Mouse (Mus musculus) neural tube, embryonic 12.5 days (tissue): ENCODE data around the gene Znrf4. TPM values are rescaled to one million over a fixed set of nuclear protein-coding genes. Genes with fewer than 3 reads are reported as not detected.

Experiments
- ATAC-seq: fragments of 200-750 bp; cut with Nextera tagmentation; 2 replicates; pipeline ENCODE4 v1.8.0; 2017; ENCODE audit warnings: low read depth, mild to moderate bottlenecking, moderate TSS enrichment, moderate library complexity; ENCODE audit not compliant: low FRiP score
- H3K27ac ChIP-seq: fragments of 300-500 bp; sonication (generic); 2 replicates; pipeline ENCODE4 v1.5.1; 2016
- H3K27me3 ChIP-seq: fragments of 300-500 bp; sonication (generic); replicated peaks from 2 replicates; pipeline ENCODE4 v1.6.1; 2016; ENCODE audit warnings: mild to moderate bottlenecking
- H3K36me3 ChIP-seq: fragments of 300-500 bp; sonication (generic); 2 replicates; pipeline ENCODE4 v1.6.1; 2016; ENCODE audit warnings: mild to moderate bottlenecking
- H3K4me1 ChIP-seq: fragments of 300-500 bp; sonication (generic); 2 replicates; pipeline ENCODE4 v1.6.1; 2016
- H3K4me2 ChIP-seq: fragments of 300-500 bp; sonication (generic); replicated peaks from 2 replicates; pipeline ENCODE4 v1.6.1; 2016; ENCODE audit warnings: mild to moderate bottlenecking
- H3K4me3 ChIP-seq: fragments of 300-500 bp; sonication (generic); 2 replicates; pipeline ENCODE4 v1.5.1; 2016
- H3K9ac ChIP-seq: fragments of 300-500 bp; sonication (generic); 2 replicates; pipeline ENCODE4 v1.6.1; 2016; ENCODE audit warnings: mild to moderate bottlenecking
- H3K9me3 ChIP-seq: fragments of 300-500 bp; sonication (generic); 2 replicates; pipeline ENCODE4 v1.6.1; 2016; ENCODE audit warnings: mild to moderate bottlenecking
- WGBS: fragments of 180-500 bp; shearing (Covaris S2); methylation state at CpG from one replicate; pipeline ENCODE4 v1.1.7; 2016; 5-methylcytosine and 5-hydroxymethylcytosine counted together
- polyA plus RNA-seq: library from polyadenylated mRNA; unstranded; fragments of >200 nt; fragmentation: Nextera tagmentation; extraction: Ambion mirVana; gene quantifications from 2 replicates; pipeline ENCODE4 v1.2.1, GENCODE M21; 2016

The Znrf4 gene
- polyA plus RNA-seq, 1 experiment from 2014 or later: not detected

DNA sequence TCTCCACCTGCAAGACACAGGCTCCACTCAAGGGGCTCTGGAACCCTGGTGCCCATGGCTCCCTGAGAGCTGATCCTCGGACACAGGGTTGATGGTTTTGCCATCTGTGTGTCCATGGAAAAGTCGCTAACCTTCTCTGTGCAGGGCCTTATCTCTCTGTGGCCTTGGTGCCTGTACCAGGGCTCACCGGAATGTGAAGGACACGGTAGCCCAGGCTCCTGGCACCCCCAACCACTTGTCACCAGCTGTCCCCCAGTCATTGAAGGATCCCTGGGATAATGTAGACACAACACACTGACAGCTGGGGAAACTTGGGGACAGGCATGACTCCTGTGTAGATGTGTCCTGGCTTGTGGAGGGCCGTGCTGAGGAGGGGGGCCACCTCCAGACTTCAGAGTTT lies 41.1 kb downstream of the Znrf4 start:
- Histone ChIP-seq H3K9me3 (no peaks in the 10 kb centered on the region), H3K4me2 (peak overlapping the region; percentile 97), H3K4me1 (peaks cover 87% of the 10 kb centered on the region), H3K36me3 (peaks cover 12% of the 10 kb centered on the region; the same call in 1 of the 2 replicates), H3K27me3 (0 out of 2 replicates have a peak, but pooled peaks cover 3% of the 10 kb centered on the region), H3K9ac (no peak overlapping the region), H3K27ac (no peak overlapping the region), H3K4me3 (no peak overlapping the region; the same call in 1 of the 2 replicates)
- WGBS: 80% methylated on average over 5 of the region's 5 CpGs
- ATAC-seq: no peak

DNA sequence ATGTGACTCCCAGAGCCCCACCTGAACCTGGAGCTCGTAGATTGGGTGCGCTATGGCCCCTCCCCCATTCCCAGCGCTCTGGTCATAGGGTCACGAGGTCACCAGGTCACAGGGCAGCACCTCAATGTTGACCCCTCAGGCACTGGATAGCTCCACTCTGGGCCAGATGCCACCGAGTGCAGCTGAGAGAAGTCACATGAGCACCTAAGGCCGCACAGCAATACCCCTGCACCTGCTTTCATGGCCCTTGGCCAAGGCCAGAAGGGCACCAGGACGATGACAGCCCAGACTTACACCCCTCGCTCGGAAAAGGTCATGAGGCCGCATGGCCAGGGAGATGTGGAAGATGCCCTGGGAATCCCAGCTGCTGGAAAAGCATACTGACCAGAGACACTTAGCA lies 41.7 kb downstream of the Znrf4 start:
- Histone ChIP-seq H3K27ac (no peak overlapping the region), H3K9me3 (no peaks in the 10 kb centered on the region), H3K36me3 (peaks cover 12% of the 10 kb centered on the region; the same call in 1 of the 2 replicates), H3K4me1 (peaks cover 92% of the 10 kb centered on the region), H3K4me2 (peak overlapping the region; percentile 97), H3K4me3 (peak overlapping the region; percentile 28), H3K27me3 (0 out of 2 replicates have a peak, but pooled peaks cover 3% of the 10 kb centered on the region), H3K9ac (peak overlapping the region; percentile 51; the same call in 1 of the 2 replicates)
- no peak for ATAC-seq
- 16% methylated on average over 10 of the region's 10 CpGs for WGBS

DNA sequence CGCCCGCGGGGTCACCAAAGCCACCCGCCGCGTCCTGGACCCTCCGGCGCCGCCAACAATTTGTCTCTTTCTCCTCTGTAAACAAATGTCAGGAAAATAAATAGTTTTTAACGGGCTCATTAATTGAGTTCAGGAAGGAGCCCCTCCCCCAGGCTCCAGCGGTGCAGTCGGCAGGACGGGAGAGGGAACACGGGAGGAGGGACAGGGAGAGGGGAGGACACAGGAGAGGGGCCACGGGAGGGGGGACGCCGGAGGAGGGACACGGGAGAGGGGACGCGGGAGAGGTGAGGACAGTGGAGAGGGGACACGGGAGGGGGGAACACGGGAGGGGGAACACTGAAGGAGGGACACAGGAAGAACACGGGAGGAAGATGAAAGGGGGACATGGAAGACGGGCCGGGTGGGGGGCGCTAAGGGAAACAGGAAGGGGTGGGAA lies 42.2 kb downstream of the Znrf4 start:
- peaks cover 91% of the 10 kb centered on the region for H3K4me1 ChIP-seq
- H3K9me3 ChIP-seq: no peaks in the 10 kb centered on the region
- peaks cover 14% of the 10 kb centered on the region; the same call in 1 of the 2 replicates for H3K36me3 ChIP-seq
- no peak for ATAC-seq
- WGBS: 3% methylated on average over 26 of the region's 26 CpGs
- peak overlapping the region; percentile 50; the same call in 1 of the 2 replicates for H3K27ac ChIP-seq
- peak overlapping the region; percentile 28 for H3K4me3 ChIP-seq
- peak overlapping the region; percentile 97 for H3K4me2 ChIP-seq
- H3K27me3 ChIP-seq: 0 out of 2 replicates have a peak, but pooled peaks cover 3% of the 10 kb centered on the region
- peak overlapping the region; percentile 51; the same call in 1 of the 2 replicates for H3K9ac ChIP-seq

DNA sequence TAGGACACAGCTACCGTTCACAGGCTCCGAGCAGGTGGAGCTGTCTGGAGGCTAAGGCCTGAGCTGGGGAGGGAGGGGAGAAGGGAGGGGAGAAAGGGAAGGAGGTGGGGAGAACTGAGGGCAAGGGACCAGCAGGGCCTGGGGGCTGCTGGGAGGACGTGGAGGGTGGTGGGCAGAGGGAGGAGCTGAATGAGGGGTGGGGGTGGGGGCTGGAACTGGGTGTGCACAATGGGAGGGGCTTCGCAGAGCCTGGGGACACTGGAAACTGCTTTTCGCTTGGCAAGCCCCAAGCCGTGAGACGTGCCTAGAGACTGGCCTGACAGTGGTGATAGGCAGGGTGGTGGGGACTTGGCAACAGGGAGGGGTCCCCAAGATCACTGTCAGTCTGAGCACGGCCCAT lies 43.0 kb downstream of the Znrf4 start:
- Histone ChIP-seq H3K4me1 (peaks cover 85% of the 10 kb centered on the region), H3K9ac (0 out of 2 replicates have a peak overlapping the region, but pooled peaks have one; percentile 13), H3K4me2 (peak overlapping the region; percentile 97), H3K27ac (no peak overlapping the region; the same call in 1 of the 2 replicates), H3K4me3 (no peak overlapping the region), H3K36me3 (peaks cover 14% of the 10 kb centered on the region; the same call in 1 of the 2 replicates), H3K27me3 (0 out of 2 replicates have a peak, but pooled peaks cover 3% of the 10 kb centered on the region), H3K9me3 (no peaks in the 10 kb centered on the region)
- ATAC-seq: no peak
- WGBS: 25% methylated on average over 8 of the region's 8 CpGs

DNA sequence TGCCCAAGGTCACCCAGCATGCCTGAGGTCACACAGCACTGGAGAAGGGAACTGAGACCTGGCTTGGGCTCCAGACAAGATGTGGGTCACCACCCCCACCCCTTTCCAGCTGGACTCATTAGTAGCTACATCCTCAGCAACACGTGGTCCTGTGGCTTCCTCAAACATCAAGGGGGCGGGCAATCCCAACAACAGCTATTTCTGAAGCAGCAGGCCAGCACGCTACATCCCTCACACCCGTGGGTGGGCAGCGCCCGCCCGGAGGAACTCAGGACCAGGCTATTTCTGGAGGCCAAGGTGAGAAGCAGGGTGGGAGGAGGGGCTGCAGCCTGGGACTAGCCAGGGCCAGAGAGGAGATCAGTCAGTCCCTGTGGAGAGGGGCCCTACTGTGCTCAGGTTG lies 43.4 kb downstream of the Znrf4 start:
- Histone ChIP-seq H3K4me2 (peak overlapping the region; percentile 97), H3K27ac (no peak overlapping the region; the same call in 1 of the 2 replicates), H3K27me3 (0 out of 2 replicates have a peak, but pooled peaks cover 3% of the 10 kb centered on the region), H3K36me3 (peaks cover 14% of the 10 kb centered on the region; the same call in 1 of the 2 replicates), H3K4me1 (peaks cover 82% of the 10 kb centered on the region), H3K9ac (0 out of 2 replicates have a peak overlapping the region, but pooled peaks have one; percentile 13), H3K4me3 (no peak overlapping the region), H3K9me3 (no peaks in the 10 kb centered on the region)
- WGBS: 69% methylated on average over 7 of the region's 7 CpGs
- ATAC-seq: no peak

DNA sequence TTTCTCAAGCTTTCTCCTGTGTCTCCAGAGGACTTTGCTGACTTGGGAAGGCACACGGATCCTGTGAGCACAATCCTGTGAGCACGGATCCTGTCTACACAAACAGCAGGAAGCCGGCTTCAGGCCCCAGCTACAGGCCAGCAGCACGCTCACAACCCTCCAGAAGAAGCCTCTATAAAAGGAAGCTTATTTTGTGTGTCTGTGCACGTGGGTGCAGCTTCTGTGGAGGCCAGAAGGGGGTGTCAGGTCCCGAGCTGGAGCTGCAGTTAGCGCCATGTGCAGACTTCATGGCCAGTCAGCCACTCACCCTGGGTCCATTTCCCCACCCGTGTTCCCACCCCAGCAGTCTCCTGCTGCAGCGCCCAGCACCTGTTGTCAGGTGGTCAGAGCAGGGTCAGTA lies 43.9 kb downstream of the Znrf4 start:
- Histone ChIP-seq H3K4me3 (no peak overlapping the region), H3K4me1 (peaks cover 82% of the 10 kb centered on the region), H3K9ac (no peak overlapping the region), H3K4me2 (peak overlapping the region; percentile 46; the same call in 1 of the 2 replicates), H3K36me3 (peaks cover 14% of the 10 kb centered on the region; the same call in 1 of the 2 replicates), H3K27me3 (0 out of 2 replicates have a peak, but pooled peaks cover 3% of the 10 kb centered on the region), H3K9me3 (no peaks in the 10 kb centered on the region), H3K27ac (peak overlapping the region; percentile 80; the same call in 1 of the 2 replicates)
- whole genome bisulfite sequencing: 92% methylated on average over 9 of the region's 9 CpGs
- no peak for ATAC-seq

DNA sequence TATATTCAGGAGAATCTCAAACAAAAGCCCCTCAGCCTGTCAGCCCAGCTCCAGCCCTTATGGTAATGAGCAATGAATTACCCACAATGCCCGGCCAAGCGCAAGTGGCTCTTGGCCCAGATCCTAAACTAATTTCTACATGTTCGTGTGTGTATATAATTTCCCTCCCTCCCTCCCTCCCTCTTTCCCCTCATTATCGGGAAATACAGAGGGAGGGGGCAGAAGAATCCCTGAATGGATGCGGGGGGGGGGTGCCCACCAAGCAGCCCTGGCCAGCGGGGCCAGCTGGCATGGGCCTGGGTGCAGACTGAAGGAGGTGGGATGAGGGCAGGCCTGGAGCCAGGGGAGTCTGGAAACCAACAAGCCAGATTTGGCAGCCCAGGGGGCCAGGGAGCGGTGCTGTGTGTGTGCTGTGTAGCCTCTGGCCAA lies 44.8 kb downstream of the Znrf4 start:
- peaks cover 14% of the 10 kb centered on the region; the same call in 1 of the 2 replicates for H3K36me3 ChIP-seq
- peak overlapping the region; percentile 21; the same call in 1 of the 2 replicates for H3K9ac ChIP-seq
- 0 out of 2 replicates have a peak, but pooled peaks cover 3% of the 10 kb centered on the region for H3K27me3 ChIP-seq
- H3K4me3 ChIP-seq: no peak overlapping the region
- peaks cover 82% of the 10 kb centered on the region for H3K4me1 ChIP-seq
- peak; percentile 61 for ATAC-seq
- no peaks in the 10 kb centered on the region for H3K9me3 ChIP-seq
- peak overlapping the region; percentile 80; the same call in 1 of the 2 replicates for H3K27ac ChIP-seq
- WGBS: 29% methylated on average over 7 of the region's 7 CpGs
- H3K4me2 ChIP-seq: peak overlapping the region; percentile 46

DNA sequence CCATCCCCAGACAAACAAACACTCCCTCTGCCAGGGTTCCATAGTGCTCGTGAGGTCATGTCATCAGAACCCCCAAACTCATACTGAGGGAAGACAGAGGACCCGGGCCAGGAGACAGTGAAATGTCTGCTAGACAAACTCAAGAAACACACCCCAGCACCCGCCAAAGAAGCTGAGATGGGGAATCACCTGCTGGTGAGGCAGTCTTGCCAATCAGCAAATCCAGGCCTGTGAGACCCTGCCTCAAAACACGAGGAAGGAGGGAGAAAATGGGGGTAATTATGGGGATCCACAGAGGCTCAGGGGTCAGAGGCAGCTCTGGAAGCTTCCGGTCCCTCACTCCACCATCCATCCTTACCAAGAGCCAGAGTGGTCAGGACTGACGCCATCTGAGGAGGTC lies 45.5 kb downstream of the Znrf4 start:
- Histone ChIP-seq H3K36me3 (peaks cover 14% of the 10 kb centered on the region; the same call in 1 of the 2 replicates), H3K27me3 (0 out of 2 replicates have a peak, but pooled peaks cover 3% of the 10 kb centered on the region), H3K4me3 (no peak overlapping the region), H3K9me3 (no peaks in the 10 kb centered on the region), H3K9ac (0 out of 2 replicates have a peak overlapping the region, but pooled peaks have one; percentile 21), H3K4me2 (peak overlapping the region; percentile 46), H3K27ac (peak overlapping the region; percentile 80; the same call in 1 of the 2 replicates), H3K4me1 (peaks cover 76% of the 10 kb centered on the region)
- WGBS: 75% methylated on average over 6 of the region's 6 CpGs
- no peak for ATAC-seq

DNA sequence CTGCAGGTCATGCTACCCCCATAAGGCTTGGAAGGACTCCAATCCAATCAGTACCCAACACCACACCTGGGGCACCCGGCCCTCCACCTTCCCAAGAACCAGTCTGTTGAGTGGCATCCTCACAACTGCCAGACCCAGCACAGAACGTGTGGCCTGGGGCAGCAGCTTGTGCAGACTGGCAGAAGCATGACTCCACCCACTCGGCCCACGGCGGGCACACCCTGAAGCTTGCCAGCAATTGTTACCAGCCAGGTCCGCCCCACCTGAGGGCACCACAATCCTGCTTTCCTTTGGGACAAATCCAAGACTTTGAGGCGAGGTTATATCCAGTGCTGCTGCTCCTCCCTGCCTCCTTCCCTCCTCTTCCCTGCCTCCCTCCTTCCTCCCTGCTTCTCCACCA lies 47.4 kb downstream of the Znrf4 start:
- no peak overlapping the region for H3K27ac ChIP-seq
- no peak overlapping the region for H3K4me3 ChIP-seq
- peaks cover 14% of the 10 kb centered on the region; the same call in 1 of the 2 replicates for H3K36me3 ChIP-seq
- H3K9ac ChIP-seq: no peak overlapping the region
- no peaks in the 10 kb centered on the region for H3K9me3 ChIP-seq
- no peak overlapping the region for H3K4me2 ChIP-seq
- no peak for ATAC-seq
- H3K27me3 ChIP-seq: no peaks in the 10 kb centered on the region
- H3K4me1 ChIP-seq: peaks cover 74% of the 10 kb centered on the region
- 79% methylated on average over 7 of the region's 7 CpGs for WGBS

DNA sequence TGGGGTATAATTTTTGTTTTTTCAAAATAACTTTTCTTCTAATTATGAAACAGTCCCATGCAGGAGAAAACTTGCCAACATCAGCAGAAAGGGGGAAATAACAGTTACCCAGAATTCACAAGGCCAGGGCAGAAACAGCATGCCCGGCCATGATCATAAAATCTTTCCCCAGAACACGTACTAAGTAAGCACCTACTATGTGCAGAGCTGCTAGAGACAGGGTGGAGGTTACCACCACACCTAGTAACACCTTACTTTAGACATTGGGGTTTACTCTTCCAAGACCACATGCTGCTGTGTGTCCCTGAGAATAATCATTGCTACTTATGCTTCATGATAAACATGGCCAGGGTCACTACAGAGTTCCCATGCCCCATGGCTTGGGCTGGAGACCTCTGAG lies 47.9 kb downstream of the Znrf4 start:
- WGBS: 92% methylated on average over 2 of the region's 2 CpGs
- H3K9ac ChIP-seq: no peak overlapping the region

DNA sequence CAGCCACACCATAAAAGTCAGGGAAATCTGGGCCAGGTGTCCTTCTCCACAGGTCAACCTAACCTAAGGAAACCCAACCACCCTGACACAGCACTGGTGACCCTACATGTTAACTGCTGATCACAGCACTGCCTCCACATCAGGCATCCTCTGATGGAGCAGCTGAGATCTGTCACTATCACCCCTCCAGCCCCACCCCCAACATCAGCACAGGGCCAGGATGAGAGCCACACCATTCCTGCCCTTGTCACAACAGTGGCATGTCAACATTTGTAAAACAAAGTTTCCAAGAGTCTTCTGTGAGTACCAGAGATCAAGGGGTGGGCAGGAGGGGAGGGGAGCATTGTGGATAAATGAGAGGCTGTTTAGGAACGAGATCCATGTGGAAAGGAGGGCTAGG lies 48.7 kb downstream of the Znrf4 start:
- no peaks in the 10 kb centered on the region for H3K27me3 ChIP-seq
- no peaks in the 10 kb centered on the region for H3K9me3 ChIP-seq
- peaks cover 6% of the 10 kb centered on the region; the same call in 1 of the 2 replicates for H3K36me3 ChIP-seq
- peaks cover 69% of the 10 kb centered on the region for H3K4me1 ChIP-seq
- 54% methylated on average over 1 of the region's 1 CpGs for WGBS
- H3K4me3 ChIP-seq: no peak overlapping the region
- 0 out of 2 replicates have a peak overlapping the region, but pooled peaks have one; percentile 5 for H3K9ac ChIP-seq
- peak overlapping the region; percentile 72; the same call in 1 of the 2 replicates for H3K27ac ChIP-seq
- peak overlapping the region; percentile 91 for H3K4me2 ChIP-seq
- ATAC-seq: no peak

More for the DNA sequence above, 47.9 kb downstream of the Znrf4 start:
- ATAC-seq: no peak
- peaks cover 73% of the 10 kb centered on the region for H3K4me1 ChIP-seq
- no peaks in the 10 kb centered on the region for H3K9me3 ChIP-seq
- no peak overlapping the region for H3K27ac ChIP-seq
- no peaks in the 10 kb centered on the region for H3K27me3 ChIP-seq
- peaks cover 14% of the 10 kb centered on the region; the same call in 1 of the 2 replicates for H3K36me3 ChIP-seq
- H3K4me2 ChIP-seq: no peak overlapping the region
- no peak overlapping the region for H3K4me3 ChIP-seq

DNA sequence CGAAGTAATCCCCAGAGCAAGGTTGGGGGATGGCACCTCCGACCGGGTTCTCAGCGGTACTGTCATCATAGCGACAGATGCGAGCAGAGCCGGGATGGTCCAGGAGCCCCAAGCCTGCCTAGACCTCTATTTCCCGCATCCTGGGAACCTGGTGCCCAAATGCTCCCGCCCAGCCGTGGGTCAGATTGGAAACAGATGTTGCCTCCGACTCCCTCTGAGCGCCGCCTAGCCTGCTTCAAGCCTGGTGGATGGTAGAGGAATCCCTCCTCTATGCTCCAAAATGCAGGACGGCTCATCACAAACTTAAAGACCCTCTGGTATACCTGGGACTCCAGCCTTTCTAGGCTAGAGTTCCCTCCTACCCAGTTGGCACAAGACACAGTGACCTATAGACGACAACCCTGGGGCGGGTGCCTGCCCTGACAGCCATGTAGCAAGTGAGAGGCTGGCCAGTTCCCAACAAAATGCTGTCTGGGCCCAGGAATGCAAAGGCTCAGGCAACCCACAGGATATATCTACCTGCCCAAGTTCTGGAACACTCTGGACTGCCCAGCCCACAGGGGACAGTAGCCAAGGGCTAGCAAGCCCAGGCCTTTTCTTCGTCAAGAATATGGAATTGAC lies 49.3 kb downstream of the Znrf4 start:
- H3K4me1 ChIP-seq: peaks cover 64% of the 10 kb centered on the region
- H3K9ac ChIP-seq: peak overlapping the region; percentile 62; the same call in 1 of the 2 replicates
- H3K4me3 ChIP-seq: peak overlapping the region; percentile 45
- H3K9me3 ChIP-seq: no peaks in the 10 kb centered on the region
- no peaks in the 10 kb centered on the region for H3K27me3 ChIP-seq
- 2% methylated on average over 17 of the region's 17 CpGs for WGBS
- peaks cover 8% of the 10 kb centered on the region; the same call in 1 of the 2 replicates for H3K36me3 ChIP-seq
- ATAC-seq: no peak
- H3K4me2 ChIP-seq: peak overlapping the region; percentile 91
- peak overlapping the region; percentile 72 for H3K27ac ChIP-seq
